Mouse (Mus musculus): ENCODE measurements around the gene Tssk6.

The Tssk6 gene

DNA sequence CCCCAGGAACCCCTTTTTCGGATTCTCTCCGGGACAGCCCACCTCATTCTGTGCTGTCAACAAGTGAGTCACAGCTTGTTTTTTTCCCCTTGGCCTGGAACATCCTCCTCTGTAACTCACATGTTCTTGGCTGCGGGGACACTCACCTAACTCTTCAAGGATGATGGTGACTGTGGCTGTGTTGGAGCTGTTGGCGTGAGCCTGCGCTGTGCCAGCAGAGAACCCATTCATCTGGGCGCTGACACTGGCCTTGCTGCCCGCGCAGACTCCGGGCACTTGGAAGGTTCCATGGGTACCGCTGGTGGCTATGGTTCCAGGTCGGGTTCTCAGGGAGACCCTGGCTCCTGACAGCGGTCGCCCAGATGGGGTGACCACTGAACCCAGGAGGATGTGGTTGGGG lies 17.8 kb upstream of the Tssk6 start:
- in situ Hi-C loops (cut with MboI): no loop called here

- in situ Hi-C loops (cut with MboI): no loop called here
These were observed 14.4 kb upstream of the Tssk6 start, which contains the start of gene Cilp2 for GRCm38 (mm10) chr8:69887289-69888243. TSS of gene Cilp2 (minus strand) at chr8:69887687.

DNA sequence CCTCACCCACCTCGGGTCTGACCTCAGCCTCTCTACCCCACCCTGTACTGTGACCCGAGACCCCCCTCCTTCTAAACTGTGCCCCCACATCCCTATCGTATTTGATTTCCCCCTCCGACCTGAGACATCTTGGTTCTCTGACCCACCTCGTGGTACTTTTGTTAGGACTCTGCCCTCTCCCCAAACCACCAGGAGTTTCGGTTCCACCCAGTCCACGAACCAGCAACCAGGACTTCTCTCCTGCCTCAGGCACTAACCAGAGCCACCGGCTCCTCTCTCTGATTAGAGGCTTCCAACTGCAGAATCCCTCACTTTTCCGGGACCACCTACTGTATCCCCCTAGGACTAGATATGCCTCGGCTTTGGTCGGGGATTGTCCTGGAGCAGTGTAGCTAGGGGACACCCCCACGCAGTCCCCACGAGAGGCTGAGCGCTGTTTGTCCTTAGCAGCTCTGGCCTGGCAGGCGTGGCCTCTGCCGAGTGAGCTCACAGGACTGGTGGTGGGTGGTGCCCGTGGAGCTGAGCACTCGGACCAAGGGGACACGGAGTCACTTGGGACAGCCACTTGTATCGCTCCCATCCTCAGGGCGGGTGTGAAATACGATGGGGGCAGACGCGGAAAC lies 13.6 kb upstream of the Tssk6 start:
- in situ Hi-C loops (cut with MboI): no loop called here

DNA sequence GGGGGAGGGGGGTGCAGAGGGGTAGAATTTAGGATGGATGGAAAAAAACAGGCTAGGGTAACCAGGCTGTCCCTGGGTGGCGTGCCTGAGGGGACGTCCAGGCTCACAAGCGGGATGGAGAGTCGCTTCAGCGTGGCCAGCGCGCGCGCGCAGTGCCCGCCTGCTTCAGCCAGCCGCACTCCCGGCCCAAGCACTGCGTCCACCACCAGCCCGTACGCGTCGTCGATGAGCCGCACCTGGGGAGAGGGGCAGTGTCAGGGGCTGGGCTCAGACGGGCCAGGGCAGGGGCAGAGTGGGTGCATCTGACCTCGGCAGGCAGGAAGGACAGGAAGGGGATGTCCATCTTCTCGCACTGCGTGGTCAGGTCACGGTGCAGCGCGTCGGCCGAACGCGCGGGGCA lies 13.1 kb upstream of the Tssk6 start:
- in situ Hi-C loops (cut with MboI): no loop called here

DNA sequence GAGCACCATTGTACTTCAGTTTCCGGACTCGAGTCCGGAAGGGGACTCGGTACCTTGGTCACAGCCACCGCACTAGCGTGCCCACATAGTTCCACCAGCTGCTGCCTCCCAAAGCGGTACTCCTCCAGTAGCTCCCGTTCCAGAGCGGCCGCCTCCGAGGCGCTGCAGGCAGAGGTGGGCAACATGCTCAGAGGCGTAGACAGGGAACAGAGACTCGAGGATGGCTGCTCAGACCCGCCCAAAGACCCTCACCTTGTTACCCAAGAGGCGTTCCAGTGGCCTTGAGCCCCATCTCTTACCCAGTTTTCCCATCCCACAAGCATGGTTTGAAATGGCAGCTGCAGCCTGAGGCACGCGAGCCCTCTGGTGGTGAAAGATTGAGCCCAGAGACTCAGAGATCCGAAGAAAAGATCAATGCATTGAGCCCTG lies 11.2 kb upstream of the Tssk6 start:
- in situ Hi-C loops (cut with MboI): no loop called here

DNA sequence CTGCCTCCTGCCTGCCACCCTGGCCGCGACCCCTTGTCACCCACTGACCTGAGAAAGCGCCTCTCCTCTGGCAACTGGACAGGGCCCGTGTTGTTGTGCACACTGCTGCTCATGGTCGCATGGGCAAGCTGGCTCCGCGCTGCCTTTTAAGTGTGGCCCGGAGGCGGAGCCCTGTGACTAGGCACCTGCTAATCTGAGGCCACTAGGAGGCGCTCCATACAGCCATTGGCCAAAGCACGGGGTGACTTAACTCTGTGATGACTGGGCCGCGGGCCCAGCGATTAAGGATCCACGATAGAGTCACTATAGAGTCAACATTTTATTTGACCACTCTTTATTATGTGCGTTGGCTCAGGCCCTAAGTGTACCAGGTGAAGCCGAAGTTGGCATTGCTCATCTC lies 8.1 kb upstream of the Tssk6 start:
- in situ Hi-C loops (cut with MboI): no loop called here

GRCm38 (mm10) chr8:69894836-69895332 lies 7.1 kb upstream of the Tssk6 start:
- in situ Hi-C loops (cut with MboI): no loop called here

GRCm38 (mm10) chr8:69895772-69896451 lies 6.1 kb upstream of the Tssk6 start:
- in situ Hi-C loops (cut with MboI): no loop called here

GRCm38 (mm10) chr8:69897857-69898256 lies 4.1 kb upstream of the Tssk6 start:
- in situ Hi-C loops (cut with MboI): no loop called here

GRCm38 (mm10) chr8:69899876-69900275 lies 2.1 kb upstream of the Tssk6 start:
- in situ Hi-C loops (cut with MboI): no loop called here

GRCm38 (mm10) chr8:69900895-69901451 lies 1.0 kb upstream of the Tssk6 start:
- in situ Hi-C loops (cut with MboI): no loop called here

DNA sequence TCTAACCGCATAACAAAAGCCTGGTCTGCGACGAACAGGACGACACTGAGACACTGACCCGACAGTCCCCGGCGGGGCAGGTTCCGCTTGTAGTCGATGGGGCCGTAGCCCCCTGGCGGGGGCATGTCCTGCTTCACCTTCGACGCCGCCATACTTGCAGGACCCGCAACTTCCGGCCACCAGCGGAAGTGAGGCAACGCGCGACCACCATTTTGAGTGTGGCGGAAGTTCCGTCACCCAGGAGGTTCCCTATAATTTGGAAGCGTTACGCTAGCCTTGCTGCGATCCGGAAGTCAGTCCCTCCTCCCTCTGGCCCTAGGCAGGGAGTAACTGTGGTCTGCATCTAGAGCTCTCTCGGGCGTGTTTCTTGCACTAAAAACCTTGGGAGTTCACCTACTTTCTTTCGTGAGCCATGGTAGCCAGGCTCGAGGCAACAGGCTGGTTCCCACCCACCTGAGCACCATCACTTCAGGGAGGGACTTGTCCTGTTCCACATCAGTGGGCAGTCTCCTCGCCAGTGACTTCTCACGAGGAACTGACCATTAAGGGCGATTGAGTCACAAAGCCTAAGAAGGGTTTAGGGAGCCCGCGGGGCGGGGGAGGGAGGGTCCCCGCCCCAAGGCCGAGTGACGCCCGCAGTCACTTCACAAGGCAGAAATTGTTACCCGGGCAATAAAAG lies 361 bp upstream of the Tssk6 start:
- in situ Hi-C loops (cut with MboI): no loop called here

DNA sequence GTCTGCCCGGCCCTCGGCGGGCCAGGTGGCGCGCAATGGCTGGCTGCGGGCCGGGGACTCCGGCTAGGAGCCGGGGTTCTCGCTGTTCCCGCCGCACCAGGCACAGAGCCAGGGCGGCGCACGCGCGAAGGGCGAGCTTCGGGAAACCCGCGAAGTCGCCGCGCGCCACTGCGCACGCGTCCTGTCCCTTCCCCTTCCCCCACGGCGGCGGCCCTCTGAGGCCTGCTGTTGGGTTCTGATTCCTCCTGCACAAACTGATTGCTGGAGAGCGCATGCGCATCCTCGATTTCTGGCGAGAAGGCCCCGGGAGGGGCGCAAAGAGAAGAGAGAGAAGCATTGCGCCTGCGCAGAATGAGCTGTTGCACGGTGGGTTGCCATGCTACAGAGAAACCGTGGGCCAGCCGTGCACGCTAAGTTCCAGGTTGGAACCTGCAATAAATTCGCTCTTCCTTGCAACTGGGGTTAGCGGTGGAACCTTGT lies 1.1 kb downstream of the Tssk6 start:
- in situ Hi-C loops (cut with MboI): no loop called here

DNA sequence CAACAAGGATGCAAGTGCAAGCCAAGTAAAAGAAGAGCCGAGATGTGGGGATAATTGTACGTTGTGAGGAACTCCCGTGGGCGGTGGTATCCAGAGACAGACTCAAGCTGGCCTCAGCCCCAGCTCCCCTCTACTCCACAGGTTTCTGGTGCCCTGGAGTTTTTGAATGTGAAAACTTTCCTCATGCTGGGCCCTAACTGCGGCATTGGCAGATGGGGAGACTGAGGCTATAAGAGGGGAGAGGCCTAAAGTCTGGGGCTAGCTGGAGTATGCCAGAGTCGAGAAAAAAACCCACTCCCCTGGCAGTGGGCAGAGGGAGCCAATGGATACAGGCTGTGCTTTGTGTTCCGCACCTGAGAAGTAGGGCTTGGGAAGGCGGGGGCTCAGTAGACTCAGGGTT lies 2.1 kb downstream of the Tssk6 start:
- in situ Hi-C loops (cut with MboI): no loop called here

DNA sequence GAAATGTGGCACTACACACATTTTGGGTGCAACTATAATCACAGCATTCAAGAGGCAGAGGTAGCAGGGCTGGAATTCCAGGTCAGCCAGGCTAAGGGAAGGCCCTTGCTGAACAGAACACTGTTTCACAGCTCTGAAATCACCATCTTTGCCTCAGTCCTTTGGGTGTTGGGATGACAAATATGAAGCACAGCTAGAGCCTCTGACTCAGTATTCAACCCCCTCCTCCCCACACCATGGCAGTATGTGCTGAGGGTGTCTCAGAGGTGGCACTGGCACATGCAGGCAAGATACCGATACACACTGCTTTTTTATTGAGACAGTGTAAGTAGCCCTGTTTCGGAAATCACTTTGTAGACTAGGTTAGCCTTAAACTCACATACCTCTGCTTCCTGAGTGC lies 4.3 kb downstream of the Tssk6 start:
- in situ Hi-C loops (cut with MboI): no loop called here

GRCm38 (mm10) chr8:69907106-69907505 lies 5.1 kb downstream of the Tssk6 start:
- in situ Hi-C loops (cut with MboI): no loop called here

- in situ Hi-C loops (cut with MboI): no loop called here
These were observed 9.9 kb downstream of the Tssk6 start for GRCm38 (mm10) chr8:69911917-69912316.

DNA sequence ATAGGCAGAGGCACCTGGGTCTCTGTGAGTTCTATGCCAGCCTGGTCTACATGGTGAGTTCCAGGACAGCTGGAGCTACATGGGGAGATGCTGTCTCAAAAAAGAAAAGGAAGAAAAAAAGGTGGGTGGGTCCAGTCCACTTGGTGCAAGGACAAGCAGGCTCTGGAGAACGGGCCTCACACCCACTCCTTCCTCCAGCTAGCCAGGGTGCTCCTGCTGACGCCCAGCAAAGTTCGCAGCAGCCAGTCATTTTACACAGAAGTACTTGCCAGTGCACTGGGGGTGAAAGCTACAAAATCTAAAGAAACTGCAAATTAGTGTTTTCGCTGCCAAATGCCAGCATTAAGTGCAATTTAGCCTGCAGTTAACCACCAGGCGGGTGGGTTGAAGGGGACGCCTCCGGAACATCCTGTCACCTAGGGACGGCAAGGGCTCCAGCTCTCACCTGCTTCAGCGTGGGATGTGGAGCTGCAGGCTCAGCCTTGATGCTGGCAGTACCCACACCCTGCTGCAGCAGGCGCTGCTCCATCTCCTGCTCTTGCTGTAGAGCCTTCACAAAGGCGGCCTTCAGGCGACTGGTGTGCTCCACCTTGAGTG lies 10.6 kb downstream of the Tssk6 start:
- in situ Hi-C loops (cut with MboI): no loop called here

DNA sequence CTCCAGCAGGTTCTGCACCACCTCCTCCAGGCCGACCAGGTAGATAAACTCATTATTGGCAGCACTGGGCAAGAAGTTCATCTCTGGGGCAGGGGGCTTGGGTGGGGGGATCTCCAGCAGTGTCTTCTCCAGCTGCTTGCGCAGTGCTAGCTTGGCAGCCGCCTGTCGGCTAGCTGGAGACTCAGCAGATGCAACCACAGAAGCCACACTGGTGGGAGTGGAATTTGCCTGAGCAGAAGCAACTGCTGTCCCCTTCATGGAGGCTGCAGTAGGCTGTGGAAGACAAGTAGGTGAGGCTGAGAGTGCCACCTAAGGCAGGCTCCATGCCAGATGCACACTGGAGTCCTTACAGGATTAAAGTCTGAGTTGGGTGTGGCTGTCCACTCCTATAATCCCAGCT lies 12.5 kb downstream of the Tssk6 start:
- in situ Hi-C loops (cut with MboI): no loop called here

- in situ Hi-C loops (cut with MboI): no loop called here
These were observed 13.8 kb downstream of the Tssk6 start for GRCm38 (mm10) chr8:69915748-69916147.

DNA sequence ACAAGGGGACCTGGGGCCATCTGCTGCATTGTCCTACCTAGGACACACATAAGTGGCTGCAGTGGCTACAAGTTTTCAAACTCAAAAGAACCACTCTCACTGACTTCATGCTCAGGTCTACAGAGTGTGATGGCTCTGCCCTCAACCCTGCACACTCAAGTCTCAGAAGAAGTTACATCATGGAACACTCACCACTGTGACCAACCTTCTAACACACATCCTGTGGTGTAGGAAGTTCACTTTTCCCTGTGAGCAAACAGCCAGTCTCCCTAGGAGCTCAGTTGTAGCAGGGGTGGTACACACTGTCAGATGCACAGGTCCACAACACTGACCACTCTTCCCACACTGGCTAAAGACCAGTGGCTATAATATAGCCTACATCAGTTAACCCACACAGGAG lies 16.5 kb downstream of the Tssk6 start:
- in situ Hi-C loops (cut with MboI): no loop called here

Measured in mature B cell (primary cell).